Mouse (Mus musculus) liver, embryonic 15.5 days (tissue): ENCODE data around the gene Gm8300. TPM values are rescaled to one million over a fixed set of nuclear protein-coding genes. Genes with fewer than 3 reads are reported as not detected.
"Not testable (repeated sequence)": the region's sequence is repeated elsewhere in the genome, so short reads cannot be mapped to it uniquely, and the experiment has no call there.

Experiments used
- ATAC-seq: fragments of 200-750 bp; cut with Nextera tagmentation; 2 replicates; pipeline ENCODE4 v1.8.0; 2017; ENCODE audit warnings: moderate number of reproducible peaks, mild to moderate bottlenecking, moderate library complexity; ENCODE audit not compliant: insufficient read depth
- H3K27ac ChIP-seq: fragments of 300-500 bp; sonication (generic); replicated peaks from 2 replicates; pipeline ENCODE4 v1.5.1; 2015; ENCODE audit warnings: mild to moderate bottlenecking, inconsistent platforms
- H3K27me3 ChIP-seq: fragments of 300-500 bp; sonication (generic); 2 replicates; pipeline ENCODE4 v1.6.1; 2015; ENCODE audit warnings: mild to moderate bottlenecking, inconsistent platforms
- H3K36me3 ChIP-seq: fragments of 300-500 bp; sonication (generic); replicated peaks from 2 replicates; pipeline ENCODE4 v1.6.1; 2015; ENCODE audit warnings: moderate library complexity, mild to moderate bottlenecking, inconsistent platforms
- H3K4me1 ChIP-seq: fragments of 300-500 bp; sonication (generic); replicated peaks from 2 replicates; pipeline ENCODE4 v1.6.1; 2015; ENCODE audit warnings: inconsistent platforms
- H3K4me2 ChIP-seq: fragments of 300-500 bp; sonication (generic); 2 replicates; pipeline ENCODE4 v1.6.1; 2015; ENCODE audit warnings: moderate library complexity, mild to moderate bottlenecking, inconsistent platforms
- H3K4me3 ChIP-seq: fragments of 300-500 bp; sonication (generic); replicated peaks from 2 replicates; pipeline ENCODE4 v1.5.1; 2015; ENCODE audit warnings: mild to moderate bottlenecking, inconsistent platforms
- H3K9ac ChIP-seq: fragments of 300-500 bp; sonication (generic); 2 replicates; pipeline ENCODE4 v1.6.1; 2015; ENCODE audit warnings: moderate library complexity, mild to moderate bottlenecking, inconsistent platforms
- H3K9me3 ChIP-seq: fragments of 300-500 bp; sonication (generic); replicated peaks from 2 replicates; pipeline ENCODE4 v1.6.1; 2016; ENCODE audit warnings: inconsistent platforms
- WGBS: fragments of 180-500 bp; shearing (Covaris S2); methylation state at CpG from one replicate; pipeline ENCODE4 v1.1.7; 2015; ENCODE audit warnings: mixed read lengths; ENCODE audit not compliant: insufficient replicate concordance; 5-methylcytosine and 5-hydroxymethylcytosine counted together
- polyA plus RNA-seq: library from polyadenylated mRNA; unstranded; fragments of >200 nt; fragmentation: Nextera tagmentation; extraction: Ambion mirVana; gene quantifications from 2 replicates; pipeline ENCODE4 v1.2.1, GENCODE M21; 2015

Gm8300 gene
- polyA plus RNA-seq, 1 experiment from 2014 or later, result not detected

DNA sequence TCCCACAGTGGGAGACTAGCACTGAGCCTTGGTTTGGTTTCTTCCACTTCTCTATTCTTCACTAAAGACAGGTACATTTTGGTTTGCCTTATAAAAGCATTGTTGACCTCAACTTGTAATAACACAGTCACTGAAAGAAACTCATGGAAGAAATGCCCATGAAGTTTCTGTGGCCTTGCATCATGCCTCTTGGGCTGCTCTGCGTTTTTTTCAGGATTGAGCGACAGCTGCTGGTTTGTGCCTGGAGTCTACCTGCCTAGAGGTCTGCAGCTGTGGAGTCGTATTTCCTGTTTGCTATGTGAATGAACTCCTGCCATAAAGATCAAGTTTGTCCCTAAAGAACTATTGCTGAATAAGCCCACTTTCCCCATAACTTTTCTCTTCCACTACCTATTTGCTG is 29.8 kb downstream of the Gm8300 start:
- WGBS, result 73% methylated on average over 3 of the region's 3 CpGs
- Histone ChIP-seq H3K4me1 (no peaks in the 10 kb centered on the region), H3K27ac (no peak overlapping the region), H3K36me3 (no peaks in the 10 kb centered on the region), H3K4me3 (no peak overlapping the region), H3K9ac (no peak overlapping the region), H3K4me2 (no peak overlapping the region), H3K9me3 (no peaks in the 10 kb centered on the region), H3K27me3 (no peaks in the 10 kb centered on the region)
- ATAC-seq, result no peak

DNA sequence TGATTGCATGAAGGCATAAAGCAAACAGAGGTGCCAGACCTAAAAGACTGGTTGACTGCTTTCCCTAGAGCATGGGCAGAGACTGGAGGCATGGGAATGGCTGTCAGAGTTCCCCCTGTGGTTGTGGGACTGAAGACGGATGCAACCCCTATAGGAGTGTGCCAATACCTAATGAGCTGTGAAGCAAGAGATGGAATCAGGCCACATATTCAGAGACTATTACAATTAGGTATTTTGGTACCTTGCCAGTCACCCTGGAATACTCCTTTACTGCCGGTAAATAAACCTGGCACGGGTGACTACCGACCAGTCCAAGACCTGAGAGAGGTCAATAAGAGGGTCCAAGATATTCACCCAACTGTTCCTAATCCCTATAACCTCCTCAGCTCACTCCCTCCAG is 36.5 kb downstream of the Gm8300 start:
- not testable (repeated sequence) for H3K9ac ChIP-seq, H3K4me2 ChIP-seq, H3K4me1 ChIP-seq, ATAC-seq, H3K36me3 ChIP-seq, H3K27me3 ChIP-seq, H3K9me3 ChIP-seq, H3K27ac ChIP-seq, H3K4me3 ChIP-seq
- WGBS, result 68% methylated on average over 4 of the region's 4 CpGs

Other genes starting within 250 kb of the Gm8300 start
- gene Vipas39, start 248.1 kb upstream of the Gm8300 start, polyA plus RNA-seq, result 8.2 and 9.5 TPM in 2 replicates
- gene Ahsa1, start 247.8 kb upstream of the Gm8300 start, polyA plus RNA-seq, result 129 and 132 TPM in 2 replicates
- gene Ism2, start 214.6 kb upstream of the Gm8300 start, polyA plus RNA-seq, result 0.15 and 0.23 TPM in 2 replicates
- gene Sptlc2, start 126.0 kb upstream of the Gm8300 start, polyA plus RNA-seq, result 25.9 and 28.6 TPM in 2 replicates
- 130 and 158 TPM in 2 replicates for gene Slirp, start 70.4 kb upstream of the Gm8300 start, polyA plus RNA-seq
- gene Alkbh1, start 70.3 kb upstream of the Gm8300 start, polyA plus RNA-seq, result 16.7 and 19.9 TPM in 2 replicates
- 46.4 and 48.1 TPM in 2 replicates for gene Snw1, start 42.0 kb upstream of the Gm8300 start, polyA plus RNA-seq
- not detected in 2 replicates for gene Gm5788, start 19.6 kb upstream of the Gm8300 start, polyA plus RNA-seq
- not detected in 2 replicates for gene Oog1, start 88.4 kb downstream of the Gm8300 start, polyA plus RNA-seq
- 0.05 TPM in 1 of 2 replicates, not detected in the other for gene Gm4027, start 104.6 kb downstream of the Gm8300 start, polyA plus RNA-seq
- not detected in 2 replicates for gene Gm16381, start 130.3 kb downstream of the Gm8300 start, polyA plus RNA-seq